Mouse (Mus musculus) ES-E14 (cell line): ENCODE measurements around the gene Exoc3l. TPM values are rescaled to one million over a fixed set of nuclear protein-coding genes. Genes with fewer than 3 reads are reported as not detected.

Experiments
- DNase-seq: peaks from one replicate; pipeline ENCODE4 v3.0.0-alpha.2; 2013; ENCODE audit warnings: low read depth, low spot score
- H3K27ac ChIP-seq: 2 replicates; pipeline ENCODE4 v1.5.1; 2012; ENCODE audit warnings: low read depth, mild to moderate bottlenecking, low read length, moderate library complexity, mixed read lengths; ENCODE audit not compliant: poor library complexity, insufficient read depth, severe bottlenecking
- H3K36me3 ChIP-seq: 2 replicates; pipeline ENCODE4 v1.6.1; 2012; ENCODE audit warnings: mild to moderate bottlenecking, low read length, moderate library complexity, mixed read lengths; ENCODE audit not compliant: control insufficient read depth, poor library complexity, insufficient read depth, severe bottlenecking
- H3K4me1 ChIP-seq, 2 experiments: fragments of 150-350 bp in 1 of 2; sonication (generic) in 1 of 2; 2 replicates each; pipeline ENCODE4 v1.6.1; 2012; ENCODE audit warnings: low read length in 2 of 2, mild to moderate bottlenecking in 1 of 2, mixed read lengths in 1 of 2; ENCODE audit not compliant: control insufficient read depth in 2 of 2, insufficient read depth in 2 of 2, poor library complexity in 1 of 2
- H3K4me3 ChIP-seq, 2 experiments: fragments of 150-350 bp in 1 of 2; sonication (generic) in 1 of 2; 2 replicates each; pipeline ENCODE4 v1.5.1; 2012; ENCODE audit warnings: low read length in 2 of 2, low read depth in 1 of 2, mild to moderate bottlenecking in 1 of 2, mixed read lengths in 1 of 2; ENCODE audit not compliant: insufficient read depth in 1 of 2, poor library complexity in 1 of 2, severe bottlenecking in 1 of 2
- H3K9ac ChIP-seq: 2 replicates; pipeline ENCODE4 v1.6.1; 2012; ENCODE audit warnings: low read depth, mild to moderate bottlenecking, low read length, mixed read lengths; ENCODE audit not compliant: poor library complexity, insufficient read depth, severe bottlenecking
- H3K9me3 ChIP-seq: fragments of 150-350 bp; sonication (generic); 2 replicates; pipeline ENCODE4 v1.6.1; 2012; ENCODE audit warnings: low read depth, mild to moderate bottlenecking, low read length; ENCODE audit not compliant: control insufficient read depth, insufficient read depth
- CHD2 ChIP-seq: IDR thresholded peaks from 2 replicates; pipeline ENCODE4 v1.6.1; 2014; ENCODE audit warnings: mild to moderate bottlenecking, low read depth, low read length, inconsistent platforms
- HCFC1 ChIP-seq: IDR thresholded peaks from 2 replicates; pipeline ENCODE4 v1.6.1; 2012; ENCODE audit warnings: low read length, inconsistent platforms, borderline replicate concordance; ENCODE audit not compliant: insufficient read depth
- MAFK ChIP-seq: IDR thresholded peaks from 2 replicates; pipeline ENCODE4 v1.6.1; 2014; ENCODE audit warnings: mild to moderate bottlenecking, low read depth, low read length, inconsistent platforms; ENCODE audit not compliant: insufficient read depth
- ZC3H11A ChIP-seq: IDR thresholded peaks from 2 replicates; pipeline ENCODE4 v1.6.1; 2012; ENCODE audit warnings: low read depth, mild to moderate bottlenecking, inconsistent platforms, low read length, borderline replicate concordance
- ZNF384 ChIP-seq: IDR thresholded peaks from 2 replicates; pipeline ENCODE4 v1.6.1; 2012; ENCODE audit warnings: low read depth, low read length, inconsistent platforms
- in situ Hi-C, 2 experiments: fragments of 600-800 bp; cut with MboI; formaldehyde crosslinking; loops; one replicate each; pipeline ENCODE4 v1.15.1; 2025; ENCODE audit warnings: low sequenced_read_pairs in 2 of 2, inconsistent platforms in 1 of 2; ENCODE audit not compliant: unreplicated experiment in 2 of 2
- total RNA-seq: library from RNA; depleted of rRNA; stranded (reverse); fragments of 300-350 nt; gene quantifications from 2 replicates; pipeline ENCODE4 v1.2.3, GENCODE M21; 2012; rRNA removed

Exoc3l gene
- total RNA-seq, 1 experiment, result 22.0 TPM

DNA sequence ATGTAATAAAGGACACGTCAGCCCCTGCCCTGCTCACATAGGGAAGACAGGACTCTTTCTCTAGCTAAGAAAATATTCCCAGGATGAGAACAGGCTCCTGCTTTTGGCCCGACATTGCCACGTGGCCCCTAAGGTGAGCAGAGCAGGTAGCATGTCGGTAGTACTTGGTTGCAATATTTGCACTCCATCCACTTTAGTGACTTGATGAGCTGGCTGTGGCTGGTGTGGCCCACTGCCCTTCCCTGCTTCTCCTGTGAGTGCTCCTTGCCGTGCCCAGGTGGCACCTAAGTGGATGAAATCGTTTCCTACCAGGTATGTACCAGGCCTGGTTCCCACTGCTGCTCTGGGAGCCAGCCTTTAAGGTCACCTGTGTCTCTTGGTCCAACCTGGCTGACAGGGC, 43.9 kb downstream of the Exoc3l start:
- peaks cover 0 to 8% of the 10 kb centered on the region in 2 experiments; a peak in 2 of 4 replicates for H3K4me1 ChIP-seq
- no peak overlapping the region for H3K27ac ChIP-seq
- H3K36me3 ChIP-seq, result peaks cover 52% of the 10 kb centered on the region
- DNase-seq, result no peak
- TF ChIP-seq ZNF384, result no peak
- TF ChIP-seq CHD2, result no peak
- TF ChIP-seq ZC3H11A, result no peak
- no peak for TF ChIP-seq MAFK
- no peak for TF ChIP-seq HCFC1
- H3K9ac ChIP-seq, result no peak overlapping the region
- no peaks in the 10 kb centered on the region for H3K9me3 ChIP-seq
- in situ Hi-C loops, result loop anchor here in 1 of 2 experiments (25.0 kb wide), 1 partner anchor 615 kb away; the partner anchor contains the start of genes Ciao2b and Rrad
- no peak overlapping the region for H3K4me3 ChIP-seq

DNA sequence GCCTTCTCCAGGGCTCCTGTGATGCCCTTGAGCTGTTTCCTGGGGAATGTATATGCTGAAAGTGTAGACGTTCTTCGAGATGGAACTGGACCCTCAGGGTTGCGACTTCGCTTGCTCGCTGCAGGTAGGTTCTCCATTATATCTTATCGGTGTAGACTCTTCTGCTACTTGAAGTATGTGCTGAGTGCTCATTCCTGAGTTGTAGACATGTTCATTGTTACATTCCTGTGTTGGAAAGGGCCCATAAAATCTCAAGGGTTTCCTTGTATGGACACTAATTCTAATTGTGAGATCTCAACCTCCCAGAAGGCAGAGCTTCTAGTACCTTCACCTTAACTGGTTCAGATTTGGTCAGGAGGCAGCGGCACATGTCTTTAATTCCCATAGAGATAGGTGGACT, 54.9 kb downstream of the Exoc3l start:
- Histone ChIP-seq H3K36me3 (peaks cover 39% of the 10 kb centered on the region), H3K4me3 (no peak overlapping the region), H3K9ac (no peak overlapping the region), H3K9me3 (no peaks in the 10 kb centered on the region), H3K4me1 (peaks cover 0 to 3% of the 10 kb centered on the region in 2 experiments; a peak in 2 of 4 replicates), H3K27ac (no peak overlapping the region)
- DNase-seq, result no peak
- TF ChIP-seq ZC3H11A, result no peak
- no peak for TF ChIP-seq ZNF384
- TF ChIP-seq MAFK, result no peak
- TF ChIP-seq HCFC1, result no peak
- TF ChIP-seq CHD2, result no peak
- in situ Hi-C loops, result no loop called here

Other genes starting within 250 kb of the Exoc3l start
- gene Ces3a, start 247.5 kb downstream of the Exoc3l start, total RNA-seq, result not detected in 2 replicates
- not detected in 2 replicates for gene Ces3b, start 212.3 kb downstream of the Exoc3l start, total RNA-seq
- gene Ces4a, start 164.3 kb downstream of the Exoc3l start, total RNA-seq, result not detected in 2 replicates
- 36.2 and 47.0 TPM in 2 replicates for gene Cbfb, start 125.4 kb downstream of the Exoc3l start, total RNA-seq
- 41.7 and 42.6 TPM in 2 replicates for gene D230025D16Rik, start 71.0 kb downstream of the Exoc3l start, total RNA-seq
- 2.5 and 2.8 TPM in 2 replicates for gene B3gnt9, start 40.9 kb downstream of the Exoc3l start, total RNA-seq
- 6.2 and 7.6 TPM in 2 replicates for gene Tradd, start 31.5 kb downstream of the Exoc3l start, total RNA-seq
- gene Fbxl8, start 31.5 kb downstream of the Exoc3l start, total RNA-seq, result 1.2 and 2.3 TPM in 2 replicates
- gene Hsf4, start 26.3 kb downstream of the Exoc3l start, total RNA-seq, result 0.21 and 0.45 TPM in 2 replicates
- gene Nol3, start 20.0 kb downstream of the Exoc3l start, total RNA-seq, result 0.85 and 1.0 TPM in 2 replicates
- 3.9 and 4.2 TPM in 2 replicates for gene 4931428F04Rik, start 6.2 kb downstream of the Exoc3l start, total RNA-seq
- gene E2f4, start 1.6 kb upstream of the Exoc3l start, total RNA-seq, result 66.8 and 67.1 TPM in 2 replicates
- 3.5 and 4.3 TPM in 2 replicates for gene Elmo3, start 9.5 kb upstream of the Exoc3l start, total RNA-seq
- 2.5 and 2.8 TPM in 2 replicates for gene Lrrc29, start 30.2 kb upstream of the Exoc3l start, total RNA-seq
- 123 and 133 TPM in 2 replicates for gene Tmem208, start 30.3 kb upstream of the Exoc3l start, total RNA-seq
- 9.1 and 12.7 TPM in 2 replicates for gene Fhod1, start 51.9 kb upstream of the Exoc3l start, total RNA-seq
- 5.8 and 11.7 TPM in 2 replicates for gene Slc9a5, start 52.7 kb upstream of the Exoc3l start, total RNA-seq
- gene Plekhg4, start 77.2 kb upstream of the Exoc3l start, total RNA-seq, result 3.0 and 3.1 TPM in 2 replicates
- 0.18 and 0.37 TPM in 2 replicates for gene Kctd19, start 117.4 kb upstream of the Exoc3l start, total RNA-seq
- gene Lrrc36, start 117.5 kb upstream of the Exoc3l start, total RNA-seq, result 0.13 TPM in 1 of 2 replicates, not detected in the other
- 16.7 and 17.3 TPM in 2 replicates for gene Tppp3, start 175.4 kb upstream of the Exoc3l start, total RNA-seq
- gene Zdhhc1, start 200.8 kb upstream of the Exoc3l start, total RNA-seq, result 3.2 and 7.6 TPM in 2 replicates
- 0.67 and 0.74 TPM in 2 replicates for gene Hsd11b2, start 222.7 kb upstream of the Exoc3l start, total RNA-seq